Mouse (Mus musculus): ENCODE data around the gene Rgma. TPM values are rescaled to one million over a fixed set of nuclear protein-coding genes. Genes with fewer than 3 reads are reported as not detected.

The Rgma gene
- total RNA-seq, 2 experiments from 2014 or later = 10.3 to 20.0 TPM

DNA sequence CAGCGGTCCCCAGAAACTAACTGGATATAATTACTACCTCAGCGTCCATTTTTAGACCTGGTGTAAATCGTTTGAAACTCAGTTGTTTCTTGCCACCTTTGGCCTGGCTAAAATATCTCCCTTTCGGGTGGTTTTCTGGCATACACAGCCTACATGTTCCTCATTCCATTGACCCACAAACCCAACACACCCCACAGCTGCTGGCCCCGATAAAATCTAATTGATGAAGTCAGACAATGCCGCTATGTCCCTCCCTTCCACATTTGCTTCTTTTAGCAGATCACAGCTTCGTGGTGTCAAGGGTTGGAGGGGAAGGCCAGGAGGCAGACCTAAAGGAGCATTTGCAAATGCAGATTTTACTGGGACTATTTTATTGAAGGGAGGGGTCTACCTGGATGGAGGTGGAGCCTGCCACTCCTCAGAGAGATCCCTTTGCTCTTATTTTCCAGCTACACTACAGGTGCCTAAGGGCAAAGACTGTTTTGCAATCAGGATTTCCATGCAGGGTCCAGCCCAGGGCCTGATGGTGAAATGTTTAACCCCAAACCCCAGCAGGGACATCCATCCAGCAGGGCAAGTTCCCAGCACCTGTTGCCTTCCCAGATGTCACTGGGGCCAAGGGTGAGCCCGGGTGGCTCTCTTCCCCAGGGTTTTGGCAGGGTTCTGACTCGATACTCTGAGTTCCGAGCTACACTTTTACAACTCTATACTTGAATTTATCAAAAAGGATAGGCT lies 3.6 kb upstream of the Rgma start:
- DNase-seq = peak; percentile 56

GRCm38 (mm10) chr7:73372352-73372970 lies 2.8 kb upstream of the Rgma start:
- peak; percentile 88 for DNase-seq

DNA sequence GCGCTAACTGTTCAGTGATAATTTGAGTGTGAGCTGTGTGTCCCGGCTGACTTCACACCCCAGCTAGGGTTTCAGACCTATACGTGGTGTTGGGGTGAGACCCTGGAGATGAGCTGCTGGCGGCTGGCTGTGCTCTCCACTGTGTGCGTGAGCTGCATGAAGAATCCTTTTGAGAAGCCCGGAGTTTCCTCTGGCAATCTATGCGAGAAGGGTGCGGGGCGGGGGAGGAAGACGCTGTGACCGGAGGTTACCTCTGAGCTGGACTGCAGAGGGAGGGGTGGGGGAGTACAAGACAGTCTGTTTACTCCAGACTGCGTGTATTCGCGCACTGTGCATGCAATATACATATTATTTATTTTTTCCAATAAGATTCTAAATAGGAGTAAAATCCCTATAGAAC lies 582 bp upstream of the Rgma start:
- DNase-seq = peak; percentile 31

GRCm38 (mm10) chr7:73376101-73377001 lies 1.0 kb downstream of the Rgma start:
- peak; percentile 62 for DNase-seq

DNA sequence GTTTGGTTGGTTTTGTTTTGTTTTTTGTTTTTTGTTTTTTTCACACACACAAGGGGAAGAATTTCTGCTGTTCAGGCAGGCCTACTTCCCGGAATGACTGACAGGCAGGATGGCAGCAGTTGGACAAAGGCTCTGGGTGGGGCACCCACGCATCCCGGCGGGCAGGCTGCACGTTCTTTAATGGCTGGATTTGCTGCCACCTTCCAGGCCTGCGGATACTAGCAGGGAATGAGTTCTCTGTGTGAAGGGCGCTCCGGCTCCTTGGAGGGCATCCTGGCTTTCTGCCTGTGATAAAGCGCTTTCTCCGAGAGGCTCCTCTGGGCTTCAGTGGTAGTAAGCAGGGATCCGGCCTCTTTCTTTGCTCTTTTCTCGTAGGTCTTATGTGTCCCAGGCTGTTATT lies 2.0 kb downstream of the Rgma start:
- DNase-seq = no peak

DNA sequence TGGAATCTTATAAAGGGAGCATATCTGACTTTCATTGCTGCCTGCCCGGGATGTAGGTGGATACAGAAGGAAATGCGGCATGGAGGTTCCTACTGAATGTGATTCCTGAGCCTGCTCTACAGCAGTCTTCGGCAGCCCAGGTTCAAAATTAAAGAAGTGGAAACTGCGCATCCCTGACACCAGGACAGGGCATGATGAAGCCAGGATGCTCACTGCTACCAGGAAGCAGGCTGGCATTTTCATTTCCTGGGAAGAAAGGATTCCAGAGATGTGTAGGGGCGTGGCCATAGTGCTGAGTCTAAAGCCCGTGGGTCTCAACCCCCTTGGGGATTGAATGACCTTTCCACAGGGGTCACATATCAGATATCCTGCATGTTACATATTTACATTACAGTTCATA lies 2.7 kb downstream of the Rgma start:
- no peak for DNase-seq

- no peak for DNase-seq
Observed at GRCm38 (mm10) chr7:73382843-73383242, 7.5 kb downstream of the Rgma start.

DNA sequence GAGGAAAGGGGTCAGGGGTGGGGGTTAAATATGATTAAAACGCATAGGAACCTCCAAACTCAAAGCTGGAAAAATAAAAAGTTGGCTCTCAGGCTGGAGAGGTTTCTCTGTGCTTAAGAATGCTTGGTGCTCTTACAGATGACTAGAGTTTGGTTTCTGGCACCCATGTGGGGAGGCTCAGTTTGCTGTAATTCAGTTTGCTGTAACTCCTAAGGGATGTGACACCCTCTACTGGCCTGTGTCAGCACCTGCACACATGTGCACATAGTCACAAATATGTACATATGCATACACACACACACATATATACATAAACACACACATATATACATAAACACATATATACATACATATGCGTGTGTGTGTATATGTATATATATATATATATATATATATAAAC lies 13.6 kb downstream of the Rgma start:
- no peak for DNase-seq

- DNase-seq = no peak
Observed at GRCm38 (mm10) chr7:73389419-73389818, 14.1 kb downstream of the Rgma start.

- no peak for DNase-seq
Observed at GRCm38 (mm10) chr7:73389871-73390294, 14.6 kb downstream of the Rgma start.

GRCm38 (mm10) chr7:73390426-73391001 lies 15.2 kb downstream of the Rgma start:
- no peak for DNase-seq

DNA sequence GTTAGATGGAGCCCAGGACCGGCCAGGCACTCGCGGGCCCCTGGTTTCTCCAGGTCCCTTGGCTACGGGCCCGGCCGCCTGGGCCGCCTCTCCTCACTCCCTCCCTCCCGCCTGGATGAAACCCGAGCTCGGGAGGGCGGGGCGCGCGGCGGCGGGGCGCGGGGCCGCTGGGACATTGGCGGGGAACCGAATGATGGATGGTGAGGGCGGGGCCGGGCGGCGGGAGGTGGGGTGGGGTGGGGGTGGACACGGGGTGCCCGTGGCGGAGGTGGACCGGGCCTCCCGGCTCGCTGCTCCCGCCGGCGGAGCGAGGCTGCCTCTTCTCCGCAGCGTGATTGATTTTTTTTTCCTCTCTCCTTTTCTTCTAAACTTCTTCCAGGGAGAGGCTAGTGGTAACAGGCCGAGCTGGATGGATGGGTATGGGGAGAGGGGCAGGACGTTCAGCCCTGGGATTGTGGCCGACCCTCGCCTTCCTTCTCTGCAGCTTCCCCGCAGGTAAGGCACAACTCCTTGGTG lies 15.8 kb downstream of the Rgma start:
- peak; percentile 93 for DNase-seq

DNA sequence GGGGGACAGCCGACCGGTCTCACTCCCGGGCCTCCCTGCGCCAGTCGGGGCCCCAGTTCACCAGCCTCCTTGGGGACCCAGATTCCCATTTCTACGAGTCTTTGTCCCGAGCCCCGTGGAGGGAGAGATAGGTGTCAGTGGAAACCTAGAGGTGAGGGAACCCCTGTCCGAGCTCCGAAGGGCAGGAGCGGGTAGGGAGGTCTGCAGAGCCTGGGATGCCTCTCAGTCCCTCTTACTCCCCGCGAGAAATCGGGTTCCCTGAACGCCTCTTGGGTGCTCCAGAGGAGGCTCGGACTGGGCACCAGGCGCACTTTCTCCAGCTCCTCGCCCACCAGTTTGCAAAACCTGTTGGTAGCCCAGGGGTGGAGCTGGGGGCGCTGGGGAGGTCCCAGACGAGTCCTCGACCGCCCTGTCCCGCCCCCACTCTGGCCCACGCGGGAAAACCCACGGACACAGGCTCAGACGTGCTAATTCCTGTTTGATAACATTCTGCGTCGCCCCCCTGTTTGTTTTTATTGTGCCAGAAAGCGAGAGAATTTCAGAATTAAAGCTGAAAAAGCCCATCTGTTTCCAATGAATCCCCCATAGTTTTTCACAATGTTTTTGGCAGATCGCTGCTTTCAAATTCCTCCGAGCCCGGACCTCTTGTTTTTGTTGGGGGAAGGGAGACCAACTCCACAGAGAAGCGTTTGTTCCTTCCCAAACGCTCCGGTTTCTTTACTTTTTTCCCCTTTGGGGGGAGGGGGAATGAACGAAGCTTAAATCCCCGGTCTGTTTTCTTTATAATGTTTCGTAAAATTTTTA lies 16.4 kb downstream of the Rgma start:
- DNase-seq = peak; percentile 54

DNA sequence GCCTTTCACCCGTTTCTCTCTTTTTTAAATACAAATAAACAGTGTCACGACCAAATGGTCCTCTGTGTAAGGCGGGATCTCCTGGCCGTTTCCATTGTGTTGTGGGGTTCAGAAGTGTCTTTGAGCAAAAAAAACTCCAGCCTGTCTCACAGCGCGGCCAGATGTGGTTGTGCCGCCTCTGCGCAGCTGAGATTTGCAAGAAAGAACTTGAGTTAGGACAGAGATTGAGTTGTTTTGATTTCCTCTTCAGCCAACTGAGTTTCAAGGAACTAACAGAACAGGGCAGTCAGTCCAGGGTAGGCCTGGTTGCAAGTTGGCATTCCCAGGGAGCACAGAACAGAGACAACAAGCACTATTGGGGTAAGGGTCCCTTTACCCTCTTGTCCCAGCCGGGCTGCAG lies 17.1 kb downstream of the Rgma start:
- no peak for DNase-seq

GRCm38 (mm10) chr7:73393307-73394012 lies 18.2 kb downstream of the Rgma start:
- DNase-seq = no peak

- DNase-seq = no peak
Observed at GRCm38 (mm10) chr7:73394013-73394409, 18.7 kb downstream of the Rgma start.

- peak; percentile 92 for DNase-seq
Observed at GRCm38 (mm10) chr7:73398319-73398718, 23.0 kb downstream of the Rgma start.

- no peak for DNase-seq
Observed at GRCm38 (mm10) chr7:73398806-73399442, 23.6 kb downstream of the Rgma start.

DNA sequence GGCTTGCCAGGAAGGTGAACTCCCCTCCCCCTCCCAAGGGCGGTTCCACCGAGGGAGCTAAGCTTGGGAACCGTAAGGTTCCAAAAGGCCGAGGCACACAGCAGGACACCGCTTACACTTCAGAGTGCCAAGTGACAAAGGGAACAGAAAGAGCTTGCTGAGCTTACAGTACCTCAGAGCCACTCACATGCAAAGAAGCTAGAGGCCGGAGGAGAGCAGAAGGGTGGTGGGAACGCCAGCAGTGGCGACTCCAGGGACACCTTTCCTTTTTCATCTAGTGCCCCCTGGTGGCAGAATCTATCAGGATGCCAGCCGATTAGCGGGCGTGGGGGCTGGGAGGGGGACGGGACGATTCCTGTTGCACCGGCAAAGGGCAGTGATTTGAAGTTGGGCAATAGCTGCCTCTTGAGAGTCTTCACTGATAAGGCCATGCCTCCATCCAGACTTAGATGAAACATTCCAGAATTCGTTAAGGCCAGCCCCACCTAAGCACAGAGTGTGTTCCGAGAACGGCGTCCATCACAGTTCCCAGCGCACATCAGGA lies 24.3 kb downstream of the Rgma start:
- DNase-seq = peak; percentile 89
